Mouse (Mus musculus) ES-Bruce4 (cell line): ENCODE results near the gene A430078G23Rik. TPM values are rescaled to one million over a fixed set of nuclear protein-coding genes. Genes with fewer than 3 reads are reported as not detected.

Experiments used
- H3K27ac ChIP-seq: 2 replicates; pipeline ENCODE4 v1.5.1; 2012; ENCODE audit warnings: low read length, inconsistent platforms; ENCODE audit not compliant: insufficient read depth
- H3K27me3 ChIP-seq: 2 replicates; pipeline ENCODE4 v1.6.1; 2012; ENCODE audit warnings: mild to moderate bottlenecking, low read length, inconsistent platforms; ENCODE audit not compliant: control insufficient read depth, poor library complexity, insufficient read depth, severe bottlenecking
- H3K36me3 ChIP-seq: 2 replicates; pipeline ENCODE4 v1.6.1; 2012; ENCODE audit warnings: inconsistent platforms, mild to moderate bottlenecking, low read length, moderate library complexity; ENCODE audit not compliant: control insufficient read depth, poor library complexity, insufficient read depth, severe bottlenecking
- H3K4me1 ChIP-seq: one replicate; pipeline ENCODE4 v1.8.1; 2011; ENCODE audit warnings: low read length; ENCODE audit not compliant: control insufficient read depth, insufficient read depth
- H3K4me3 ChIP-seq: 2 replicates; pipeline ENCODE4 v1.5.1; 2011; ENCODE audit warnings: low read depth, mild to moderate bottlenecking, low read length
- H3K9ac ChIP-seq: 2 replicates; pipeline ENCODE4 v1.6.1; 2012; ENCODE audit warnings: low read depth, mild to moderate bottlenecking, inconsistent platforms; ENCODE audit not compliant: poor library complexity, severe bottlenecking
- H3K9me3 ChIP-seq: replicated peaks from 2 replicates; pipeline ENCODE4 v1.6.1; 2012; ENCODE audit warnings: mild to moderate bottlenecking, low read length, inconsistent platforms; ENCODE audit not compliant: control insufficient read depth, poor library complexity, insufficient read depth, severe bottlenecking
- CTCF ChIP-seq: IDR thresholded peaks from one replicate; pipeline ENCODE4 v1.8.1; 2011; ENCODE audit warnings: low read depth, low read length
- EP300 ChIP-seq: IDR thresholded peaks from 2 replicates; pipeline ENCODE4 v1.6.1; 2011; ENCODE audit warnings: low read depth, low read length; ENCODE audit not compliant: insufficient read depth
- POLR2A ChIP-seq: IDR thresholded peaks from one replicate; pipeline ENCODE4 v1.8.1; 2011; ENCODE audit warnings: low read length; ENCODE audit not compliant: insufficient read depth
- polyA plus RNA-seq: library from polyadenylated mRNA; stranded (reverse); fragments of >200 nt; gene quantifications from 2 replicates; pipeline ENCODE4 v1.2.4, GENCODE M21; 2011; ENCODE audit warnings: low read depth; ENCODE audit not compliant: missing spikeins, insufficient read depth, insufficient read length

A430078G23Rik gene
- polyA plus RNA-seq, 1 experiment, result not detected

DNA sequence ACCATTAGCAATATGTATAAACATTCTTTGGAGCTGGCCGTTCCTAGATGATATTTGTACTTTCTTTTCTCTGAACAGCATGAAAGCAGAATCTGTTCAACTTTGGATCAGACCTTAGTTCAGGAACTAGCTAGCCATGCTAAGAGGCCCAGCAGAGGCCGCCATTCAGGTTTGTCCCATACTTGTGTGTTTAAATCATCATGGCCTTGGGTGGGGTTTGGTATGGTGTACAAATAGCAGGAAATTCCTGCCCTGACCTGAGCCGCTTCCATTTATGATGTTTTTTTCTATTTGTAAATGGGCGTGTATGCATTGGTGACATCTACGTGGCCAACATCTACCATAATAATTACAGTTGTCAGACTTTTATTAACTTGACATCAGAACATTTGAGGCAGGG is 72.0 kb downstream of the A430078G23Rik start:
- H3K36me3 ChIP-seq, result peaks cover 29% of the 10 kb centered on the region
- peaks cover 4% of the 10 kb centered on the region for H3K4me1 ChIP-seq
- no peak overlapping the region for H3K4me3 ChIP-seq
- no peaks in the 10 kb centered on the region for H3K9me3 ChIP-seq
- H3K27ac ChIP-seq, result no peak overlapping the region
- no peak for TF ChIP-seq EP300
- TF ChIP-seq CTCF, result no peak
- TF ChIP-seq POLR2A, result no peak
- H3K9ac ChIP-seq, result no peak overlapping the region
- no peaks in the 10 kb centered on the region for H3K27me3 ChIP-seq

DNA sequence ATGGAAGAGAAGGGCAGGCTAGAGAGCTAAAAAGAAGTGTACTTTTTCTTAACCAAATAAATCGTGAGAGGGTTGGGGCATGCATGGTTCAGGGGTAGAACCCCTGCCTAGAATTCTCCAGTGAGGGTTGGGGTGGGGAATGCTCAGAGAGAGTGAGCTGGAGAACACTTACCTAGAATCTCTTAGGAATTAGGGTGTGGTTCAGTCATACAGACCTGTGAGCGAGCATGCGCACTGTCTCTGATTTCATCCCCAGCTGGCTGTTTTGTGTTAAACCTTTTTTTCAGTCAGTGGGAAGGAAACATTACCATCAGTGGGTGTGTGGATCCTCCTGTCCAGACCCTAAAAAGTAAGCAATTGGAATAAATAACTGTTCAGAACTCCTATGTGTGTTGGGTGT is 73.0 kb downstream of the A430078G23Rik start:
- H3K9ac ChIP-seq, result no peak overlapping the region
- H3K4me1 ChIP-seq, result peaks cover 4% of the 10 kb centered on the region
- no peaks in the 10 kb centered on the region for H3K9me3 ChIP-seq
- no peaks in the 10 kb centered on the region for H3K27me3 ChIP-seq
- H3K4me3 ChIP-seq, result no peak overlapping the region
- H3K27ac ChIP-seq, result 0 out of 2 replicates have a peak overlapping the region, but pooled peaks have one; percentile 46
- H3K36me3 ChIP-seq, result peaks cover 34% of the 10 kb centered on the region
- no peak for TF ChIP-seq EP300

DNA sequence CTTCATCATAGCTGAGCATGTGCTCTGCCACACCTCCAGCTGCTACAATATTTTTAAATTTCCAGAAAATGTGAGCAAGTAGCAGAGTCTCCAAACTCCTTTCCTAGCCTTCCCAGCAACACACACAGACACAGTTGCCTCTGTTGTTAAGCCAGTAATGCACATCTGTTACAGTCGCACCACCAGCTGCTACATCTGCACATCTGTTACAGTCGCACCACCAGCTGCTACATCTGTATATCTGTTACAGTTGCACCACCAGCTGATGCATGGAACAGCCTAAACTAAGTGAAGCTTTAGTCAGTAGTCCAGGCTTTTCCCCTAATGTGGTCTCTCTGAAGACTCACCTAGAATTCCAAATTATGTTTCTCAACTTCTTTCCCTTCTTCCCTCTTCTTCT is 75.2 kb downstream of the A430078G23Rik start:
- no peaks in the 10 kb centered on the region for H3K9me3 ChIP-seq
- H3K27me3 ChIP-seq, result no peaks in the 10 kb centered on the region
- TF ChIP-seq EP300 (no peak), POLR2A (no peak), CTCF (no peak)
- no peak overlapping the region for H3K4me3 ChIP-seq
- peaks cover 53% of the 10 kb centered on the region for H3K36me3 ChIP-seq
- peaks cover 4% of the 10 kb centered on the region for H3K4me1 ChIP-seq
- no peak overlapping the region for H3K27ac ChIP-seq
- no peak overlapping the region for H3K9ac ChIP-seq

DNA sequence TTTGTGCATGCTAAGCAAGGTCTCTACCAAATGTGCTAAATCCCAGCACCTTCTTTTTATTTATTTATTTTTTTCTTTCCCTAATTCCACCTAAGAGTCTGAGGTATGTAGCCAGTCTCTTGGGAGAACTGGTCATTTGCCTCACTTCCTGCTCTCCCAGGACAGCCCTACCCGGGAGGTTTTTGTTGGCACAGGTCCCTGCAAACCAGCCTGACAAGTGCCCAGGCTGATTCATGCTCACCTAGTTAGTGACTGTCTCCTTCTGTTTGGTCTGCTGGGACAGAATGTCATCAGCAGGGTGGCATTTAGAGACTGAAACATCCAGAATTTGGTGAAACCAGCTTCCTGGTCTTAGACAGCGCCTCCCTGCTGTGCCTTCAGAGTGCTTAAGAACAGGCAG is 76.8 kb downstream of the A430078G23Rik start:
- H3K4me1 ChIP-seq, result peaks cover 4% of the 10 kb centered on the region
- H3K27ac ChIP-seq, result no peak overlapping the region
- no peak overlapping the region for H3K9ac ChIP-seq
- H3K27me3 ChIP-seq, result no peaks in the 10 kb centered on the region
- peaks cover 64% of the 10 kb centered on the region for H3K36me3 ChIP-seq
- TF ChIP-seq POLR2A (no peak), CTCF (no peak), EP300 (no peak)
- H3K9me3 ChIP-seq, result no peaks in the 10 kb centered on the region
- no peak overlapping the region for H3K4me3 ChIP-seq

DNA sequence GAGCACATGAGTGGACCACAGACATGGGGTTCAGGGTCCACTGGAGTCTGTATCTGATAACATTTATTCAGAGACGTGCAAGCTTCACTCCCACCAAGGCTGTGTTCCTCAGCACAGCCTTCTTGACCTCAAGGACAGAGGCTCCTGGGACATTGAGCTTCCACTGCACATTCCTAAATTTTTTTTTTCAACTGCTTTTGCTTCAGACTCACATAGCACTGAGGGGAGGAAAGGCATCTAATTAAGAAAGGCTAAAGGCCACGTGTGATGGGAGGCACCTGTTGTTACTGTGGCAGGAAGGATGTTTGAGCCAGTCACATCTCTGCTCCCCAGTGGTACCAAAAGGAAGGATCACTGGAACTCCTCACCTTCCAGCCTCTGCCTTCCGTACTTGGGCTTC is 77.9 kb downstream of the A430078G23Rik start:
- peaks cover 72% of the 10 kb centered on the region for H3K36me3 ChIP-seq

DNA sequence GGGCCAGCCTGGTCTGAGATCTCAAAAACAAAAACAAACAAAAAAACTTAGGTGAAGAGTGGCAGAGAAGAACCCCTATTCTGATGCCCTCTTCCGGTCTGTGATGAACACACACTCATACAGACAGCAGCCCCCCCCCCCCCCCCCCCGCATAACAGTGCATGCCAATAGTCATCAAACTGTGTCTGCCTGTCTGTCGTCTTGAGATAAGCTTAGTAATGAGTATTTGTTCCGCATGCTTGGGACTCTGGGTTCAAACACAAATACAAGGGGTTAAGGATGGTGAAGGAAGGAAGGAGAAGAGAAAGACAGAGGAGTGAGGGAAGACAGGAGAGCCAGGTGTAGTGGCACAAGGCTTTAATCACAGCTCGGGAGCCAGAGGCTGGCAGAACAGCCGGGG is 83.3 kb downstream of the A430078G23Rik start:
- TF ChIP-seq CTCF (no peak), EP300 (no peak), POLR2A (no peak)

More for the DNA sequence above, 77.9 kb downstream of the A430078G23Rik start:
- no peak for TF ChIP-seq POLR2A
- TF ChIP-seq EP300, result no peak
- no peak for TF ChIP-seq CTCF
- no peaks in the 10 kb centered on the region for H3K27me3 ChIP-seq
- H3K4me3 ChIP-seq, result no peak overlapping the region
- H3K27ac ChIP-seq, result no peak overlapping the region
- H3K9me3 ChIP-seq, result no peaks in the 10 kb centered on the region
- no peak overlapping the region for H3K9ac ChIP-seq
- peaks cover 2% of the 10 kb centered on the region for H3K4me1 ChIP-seq

More for the DNA sequence above, 83.3 kb downstream of the A430078G23Rik start:
- no peak overlapping the region for H3K4me3 ChIP-seq
- H3K27ac ChIP-seq, result no peak overlapping the region
- peaks cover 87% of the 10 kb centered on the region for H3K36me3 ChIP-seq
- H3K4me1 ChIP-seq, result no peaks in the 10 kb centered on the region
- no peaks in the 10 kb centered on the region for H3K9me3 ChIP-seq
- no peak overlapping the region for H3K9ac ChIP-seq
- H3K27me3 ChIP-seq, result no peaks in the 10 kb centered on the region
